Mouse (Mus musculus) stomach, postnatal 0 days (tissue): Measurements from ENCODE around the gene Prkar1a. TPM values are rescaled to one million over a fixed set of nuclear protein-coding genes. Genes with fewer than 3 reads are reported as not detected.

Source experiments
- ATAC-seq: fragments of 200-750 bp; cut with Nextera tagmentation; 2 replicates; pipeline ENCODE4 v1.8.0; 2017; ENCODE audit not compliant: low FRiP score, low TSS enrichment
- DNase-seq: peaks from one replicate; pipeline ENCODE4 v3.0.0-alpha.2; 2016; ENCODE audit warnings: low spot score
- H3K27ac ChIP-seq: fragments of 300-500 bp; sonication (generic); replicated peaks from 2 replicates; pipeline ENCODE4 v1.5.1; 2014; ENCODE audit warnings: mild to moderate bottlenecking, control low read depth
- H3K27me3 ChIP-seq: fragments of 300-500 bp; sonication (generic); 2 replicates; pipeline ENCODE4 v1.6.1; 2014; ENCODE audit warnings: low read length; ENCODE audit not compliant: control insufficient read depth, insufficient read depth
- H3K36me3 ChIP-seq: fragments of 300-500 bp; sonication (generic); 2 replicates; pipeline ENCODE4 v1.6.1; 2014; ENCODE audit warnings: low read length, mixed read lengths; ENCODE audit not compliant: control insufficient read depth, insufficient read depth
- H3K4me1 ChIP-seq: fragments of 300-500 bp; sonication (generic); replicated peaks from 2 replicates; pipeline ENCODE4 v1.6.1; 2014; ENCODE audit warnings: antibody characterized with exemption; ENCODE audit not compliant: control insufficient read depth, insufficient read depth
- H3K4me2 ChIP-seq: fragments of 300-500 bp; sonication (generic); replicated peaks from 2 replicates; pipeline ENCODE4 v1.6.1; 2014; ENCODE audit warnings: low read depth, mild to moderate bottlenecking, control low read depth, moderate library complexity
- H3K4me3 ChIP-seq: fragments of 300-500 bp; sonication (generic); 2 replicates; pipeline ENCODE4 v1.5.1; 2014; ENCODE audit warnings: low read depth, low read length, control low read depth
- H3K9ac ChIP-seq: fragments of 300-500 bp; sonication (generic); 2 replicates; pipeline ENCODE4 v1.6.1; 2014; ENCODE audit warnings: mild to moderate bottlenecking, low read length, control low read depth, mixed read lengths
- H3K9me3 ChIP-seq: fragments of 300-500 bp; sonication (generic); 2 replicates; pipeline ENCODE4 v1.6.1; 2016; ENCODE audit warnings: low read length; ENCODE audit not compliant: control insufficient read depth
- CTCF ChIP-seq: IDR thresholded peaks from 2 replicates; pipeline ENCODE4 v1.5.1; 2016; ENCODE audit warnings: antibody characterized with exemption, low read depth, mild to moderate bottlenecking, moderate library complexity
- EP300 ChIP-seq: optimal IDR thresholded peaks from 2 replicates; pipeline ENCODE3; 2016; ENCODE audit warnings: antibody characterized with exemption
- WGBS: fragments of 180-500 bp; shearing (Covaris S2); extraction: QIAGEN DNeasy Blood & Tissue Kit; methylation state at CpG from one replicate; pipeline ENCODE4 v1.1.7; 2014; 5-methylcytosine and 5-hydroxymethylcytosine counted together
- polyA plus RNA-seq: library from polyadenylated mRNA; unstranded; fragments of >200 nt; fragmentation: Nextera tagmentation; extraction: Ambion mirVana; gene quantifications from 2 replicates; pipeline ENCODE4 v1.2.1, GENCODE M21; 2015

Prkar1a gene
- polyA plus RNA-seq, 1 experiment from 2014 or later = 177 TPM

DNA sequence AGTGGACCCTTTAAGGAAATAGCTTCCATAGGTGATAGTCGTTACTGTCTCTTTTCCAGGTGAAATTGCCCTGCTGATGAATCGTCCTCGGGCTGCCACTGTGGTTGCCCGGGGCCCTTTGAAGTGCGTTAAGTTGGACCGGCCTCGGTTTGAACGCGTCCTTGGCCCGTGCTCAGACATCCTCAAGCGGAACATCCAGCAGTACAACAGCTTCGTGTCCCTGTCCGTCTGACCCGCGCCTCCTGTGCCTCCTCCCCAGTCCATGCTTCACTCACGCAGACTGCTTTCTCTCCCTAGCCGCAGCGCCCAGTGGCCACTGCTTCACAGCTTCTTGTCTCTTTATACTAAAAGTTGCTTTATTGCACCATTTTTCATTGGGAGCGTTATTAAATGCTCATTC is 18.2 kb downstream of the Prkar1a start:
- WGBS = 92% methylated on average over 19 of the region's 19 CpGs
- no peaks in the 10 kb centered on the region for H3K9me3 ChIP-seq
- H3K27ac ChIP-seq = no peak overlapping the region
- no peak for TF ChIP-seq EP300
- no peak for TF ChIP-seq CTCF
- H3K4me3 ChIP-seq = no peak overlapping the region
- no peaks in the 10 kb centered on the region; the same call in 1 of the 2 replicates for H3K4me1 ChIP-seq
- H3K9ac ChIP-seq = no peak overlapping the region
- H3K27me3 ChIP-seq = no peaks in the 10 kb centered on the region
- ATAC-seq (no peak), DNase-seq (no peak)
- no peak overlapping the region for H3K4me2 ChIP-seq
- H3K36me3 ChIP-seq = peaks cover 42% of the 10 kb centered on the region

DNA sequence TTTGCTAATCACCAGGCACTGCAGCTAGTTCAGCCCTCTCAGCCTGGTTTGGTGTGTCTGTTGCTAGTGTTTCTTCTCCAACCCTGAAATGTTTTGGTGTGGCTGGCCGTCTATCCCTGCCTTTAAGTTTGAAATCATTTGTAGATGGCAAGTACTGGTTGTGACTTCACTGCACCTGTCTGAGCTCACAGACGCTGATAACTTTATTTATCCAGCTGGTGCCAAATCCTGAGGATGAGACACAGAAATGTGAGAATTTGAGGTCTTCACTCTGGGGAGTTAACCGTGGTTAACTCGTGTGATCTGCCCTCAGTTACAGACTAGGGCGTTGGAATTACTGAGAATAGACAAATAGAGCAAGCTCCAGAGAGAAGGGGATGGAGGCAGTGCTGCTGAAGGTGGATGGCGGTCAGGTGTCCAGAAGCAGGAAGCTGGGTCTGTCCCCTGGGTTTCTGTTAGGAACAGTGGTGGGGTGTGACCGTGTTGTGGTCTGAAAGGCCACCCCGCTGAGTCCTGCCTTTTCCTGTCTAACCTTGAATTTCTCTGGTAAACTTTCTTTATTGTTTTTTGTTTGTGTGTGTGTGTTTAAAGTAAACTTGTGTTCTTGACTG is 19.0 kb downstream of the Prkar1a start:
- Histone ChIP-seq H3K4me2 (no peak overlapping the region), H3K9ac (no peak overlapping the region), H3K36me3 (peaks cover 35% of the 10 kb centered on the region), H3K9me3 (no peaks in the 10 kb centered on the region), H3K4me1 (no peaks in the 10 kb centered on the region; the same call in 1 of the 2 replicates), H3K27me3 (no peaks in the 10 kb centered on the region), H3K4me3 (no peak overlapping the region), H3K27ac (no peak overlapping the region)
- WGBS = 79% methylated on average over 8 of the region's 8 CpGs
- DNase-seq = no peak
- no peak for TF ChIP-seq CTCF
- no peak for TF ChIP-seq EP300
- no peak for ATAC-seq

DNA sequence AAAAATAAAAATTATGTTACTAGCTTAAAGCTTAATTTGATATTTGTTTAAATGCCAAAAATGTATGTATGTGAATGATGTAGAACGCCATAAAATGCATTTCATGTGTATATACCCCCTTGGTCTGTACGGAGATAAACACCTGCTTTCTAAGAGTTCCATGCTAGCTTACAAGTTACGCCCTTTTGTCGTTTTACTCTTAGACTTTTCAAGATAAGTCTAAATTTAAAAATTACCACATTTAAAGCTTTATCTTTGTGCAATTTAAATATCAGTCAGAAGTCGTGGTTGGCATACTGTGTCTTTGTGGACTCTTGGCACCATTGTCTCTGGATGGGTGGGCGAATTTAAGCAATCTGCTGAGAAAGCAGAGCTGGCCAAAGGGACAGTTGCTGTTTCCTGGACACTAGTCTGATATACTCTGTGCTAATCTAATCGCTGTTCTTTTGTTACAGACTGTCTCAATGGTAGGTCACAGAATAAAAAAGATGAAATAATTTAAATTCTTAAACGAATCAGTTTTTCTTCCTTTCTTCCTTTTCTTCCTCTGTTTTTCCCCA is 20.0 kb downstream of the Prkar1a start:
- Histone ChIP-seq H3K4me2 (no peak overlapping the region), H3K9ac (no peak overlapping the region), H3K4me3 (no peak overlapping the region), H3K27ac (no peak overlapping the region), H3K27me3 (no peaks in the 10 kb centered on the region), H3K9me3 (no peaks in the 10 kb centered on the region), H3K4me1 (no peaks in the 10 kb centered on the region; the same call in 1 of the 2 replicates), H3K36me3 (peaks cover 33% of the 10 kb centered on the region)
- WGBS = 86% methylated on average over 8 of the region's 8 CpGs
- TF ChIP-seq EP300 (no peak), CTCF (no peak)
- DNase-seq (no peak), ATAC-seq (no peak)

DNA sequence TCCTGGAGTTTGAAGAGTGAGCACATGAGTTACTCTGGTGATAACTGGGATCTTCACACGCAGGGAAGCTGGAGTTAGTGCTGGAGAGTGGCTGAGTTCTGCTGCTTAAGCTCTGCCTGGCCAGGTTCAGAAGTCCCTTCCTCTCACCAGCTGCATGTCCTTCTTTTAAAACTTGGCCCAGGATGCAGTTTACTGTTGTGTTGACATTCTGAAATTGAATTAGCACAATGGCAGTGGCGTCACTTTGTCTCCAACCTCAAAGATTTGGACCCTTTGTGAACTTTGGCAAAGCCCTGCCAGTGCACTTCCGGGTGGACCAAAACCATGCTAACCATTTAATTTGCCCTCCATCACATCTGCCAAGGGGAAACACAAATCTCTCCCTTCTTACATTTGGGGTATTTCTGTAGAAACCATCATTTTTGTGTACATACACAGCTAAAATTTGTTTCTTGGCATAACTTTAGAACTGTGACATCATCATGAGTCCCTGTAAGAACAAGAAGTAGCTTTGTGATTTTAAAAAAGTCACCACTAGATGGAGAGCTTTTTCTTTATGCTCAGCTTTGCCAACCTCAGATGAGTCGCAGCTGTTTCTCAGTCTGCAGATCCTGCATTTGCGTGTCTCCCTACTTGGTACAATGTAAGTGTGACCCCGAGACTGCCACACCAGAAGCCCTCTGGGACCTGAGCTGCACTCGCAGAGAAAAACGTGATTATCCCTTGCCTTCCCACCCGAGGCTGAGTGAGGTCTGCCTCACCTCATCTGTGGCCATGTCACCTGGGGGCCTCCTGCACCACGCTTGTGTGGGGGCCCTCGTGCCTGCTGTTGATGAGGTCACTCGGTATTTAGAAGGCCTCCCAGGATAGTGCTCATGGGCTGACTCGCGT is 21.1 kb downstream of the Prkar1a start:
- H3K9me3 ChIP-seq = no peaks in the 10 kb centered on the region
- H3K4me3 ChIP-seq = no peak overlapping the region
- H3K27ac ChIP-seq = peak overlapping the region; percentile 53; the same call in 1 of the 2 replicates
- ATAC-seq = peak; percentile 57
- H3K4me2 ChIP-seq = no peak overlapping the region
- WGBS = 46% methylated on average over 14 of the region's 14 CpGs
- DNase-seq = peak; percentile 31
- H3K9ac ChIP-seq = no peak overlapping the region
- peak; percentile 28 for TF ChIP-seq EP300
- TF ChIP-seq CTCF = peak; percentile 81
- no peaks in the 10 kb centered on the region for H3K27me3 ChIP-seq
- no peaks in the 10 kb centered on the region; the same call in 1 of the 2 replicates for H3K4me1 ChIP-seq
- H3K36me3 ChIP-seq = peaks cover 26% of the 10 kb centered on the region

DNA sequence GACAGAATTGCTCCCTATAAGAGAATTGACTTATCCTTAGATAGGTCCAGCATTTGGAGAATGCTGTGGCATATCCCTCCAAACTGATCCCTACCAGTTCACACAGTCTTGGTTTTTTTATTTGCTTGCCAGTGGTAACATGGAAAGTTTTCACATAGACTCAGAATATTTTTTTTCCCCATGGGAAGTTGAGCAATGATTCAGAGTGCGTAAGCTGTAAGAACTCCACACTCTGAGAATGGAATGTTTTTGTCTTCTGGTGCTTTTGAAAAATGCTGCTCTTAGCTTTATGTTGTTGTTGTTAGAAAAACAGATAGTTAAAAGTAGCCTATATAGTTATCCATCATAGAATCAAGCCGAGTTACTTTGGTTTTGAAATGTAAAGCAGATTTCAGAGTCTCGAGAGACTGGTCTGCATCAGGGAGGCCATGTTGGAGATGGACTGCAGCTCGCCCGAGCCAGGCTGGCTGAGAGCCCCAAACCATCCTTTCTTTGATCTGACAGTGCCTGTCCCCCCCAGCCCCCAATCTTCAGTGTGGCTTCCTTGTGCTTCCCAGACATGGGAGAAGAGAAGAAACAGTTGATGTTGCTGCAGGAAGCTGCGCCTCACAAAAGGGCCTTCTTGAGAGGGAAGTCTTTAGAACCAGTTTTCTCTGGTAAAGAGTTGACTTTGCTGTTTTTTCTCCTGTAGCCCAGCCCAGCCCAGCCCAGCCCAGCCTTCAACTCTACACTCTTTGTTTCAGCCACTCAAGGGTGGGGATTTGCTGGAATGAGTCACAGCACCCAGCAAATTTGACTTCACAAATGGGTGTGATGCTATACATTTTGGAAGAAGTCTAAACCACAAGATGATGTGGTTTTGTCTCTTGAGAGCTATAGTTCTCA is 22.2 kb downstream of the Prkar1a start:
- H3K4me1 ChIP-seq = no peaks in the 10 kb centered on the region; the same call in 1 of the 2 replicates

More for the DNA sequence above, 22.2 kb downstream of the Prkar1a start:
- ATAC-seq (peak; percentile 68), DNase-seq (no peak)
- no peaks in the 10 kb centered on the region for H3K9me3 ChIP-seq
- WGBS = 67% methylated on average over 6 of the region's 6 CpGs
- TF ChIP-seq EP300 = no peak
- H3K36me3 ChIP-seq = peaks cover 17% of the 10 kb centered on the region
- H3K4me2 ChIP-seq = no peak overlapping the region
- H3K27me3 ChIP-seq = no peaks in the 10 kb centered on the region
- H3K9ac ChIP-seq = no peak overlapping the region
- peak overlapping the region; percentile 80 for H3K27ac ChIP-seq
- no peak overlapping the region for H3K4me3 ChIP-seq
